Mouse (Mus musculus) lung, postnatal 0 days (tissue): Measurements from ENCODE around the gene Endov. TPM values are rescaled to one million over a fixed set of nuclear protein-coding genes. Genes with fewer than 3 reads are reported as not detected.

ENCODE experiments used
- ATAC-seq: fragments of 200-750 bp; cut with Nextera tagmentation; 2 replicates; pipeline ENCODE4 v1.8.0; 2017; ENCODE audit warnings: moderate library complexity
- DNase-seq: peaks from one replicate; pipeline ENCODE4 v3.0.0-alpha.2; 2016; ENCODE audit warnings: low spot score
- H3K27ac ChIP-seq: fragments of 300-500 bp; sonication (generic); 2 replicates; pipeline ENCODE4 v1.5.1; 2014; ENCODE audit warnings: antibody characterized with exemption, mild to moderate bottlenecking, low read length, mixed read lengths
- H3K27me3 ChIP-seq: fragments of 300-500 bp; sonication (generic); replicated peaks from 2 replicates; pipeline ENCODE4 v1.6.1; 2014; ENCODE audit warnings: low read length, mixed read lengths; ENCODE audit not compliant: insufficient read depth
- H3K36me3 ChIP-seq: fragments of 300-500 bp; sonication (generic); 2 replicates; pipeline ENCODE4 v1.6.1; 2014; ENCODE audit warnings: low read length, mixed read lengths; ENCODE audit not compliant: insufficient read depth
- H3K4me1 ChIP-seq: fragments of 300-500 bp; sonication (generic); 2 replicates; pipeline ENCODE4 v1.6.1; 2014; ENCODE audit warnings: antibody characterized with exemption, low read depth, low read length, mixed read lengths; ENCODE audit not compliant: insufficient read depth
- H3K4me2 ChIP-seq: fragments of 300-500 bp; sonication (generic); replicated peaks from 2 replicates; pipeline ENCODE4 v1.6.1; 2014; ENCODE audit warnings: low read depth, mild to moderate bottlenecking, low read length, moderate library complexity, mixed read lengths
- H3K4me3 ChIP-seq: fragments of 300-500 bp; sonication (generic); 2 replicates; pipeline ENCODE4 v1.5.1; 2014; ENCODE audit warnings: low read depth, low read length
- H3K9ac ChIP-seq: fragments of 300-500 bp; sonication (generic); replicated peaks from 2 replicates; pipeline ENCODE4 v1.6.1; 2014; ENCODE audit warnings: low read depth, mild to moderate bottlenecking
- H3K9me3 ChIP-seq: fragments of 300-500 bp; sonication (generic); 2 replicates; pipeline ENCODE4 v1.6.1; 2016; ENCODE audit warnings: low read length, mixed read lengths
- CTCF ChIP-seq: IDR thresholded peaks from 2 replicates; pipeline ENCODE4 v1.5.1; 2016; ENCODE audit warnings: antibody characterized with exemption, mild to moderate bottlenecking
- WGBS: fragments of 180-500 bp; shearing (Covaris S2); extraction: QIAGEN DNeasy Blood & Tissue Kit; methylation state at CpG from one replicate; pipeline ENCODE4 v1.1.7; 2014; 5-methylcytosine and 5-hydroxymethylcytosine counted together
- polyA plus RNA-seq: library from polyadenylated mRNA; unstranded; fragments of >200 nt; fragmentation: Nextera tagmentation; extraction: Ambion mirVana; gene quantifications from 2 replicates; pipeline ENCODE4 v1.2.1, GENCODE M21; 2015

The Endov gene
- polyA plus RNA-seq, 1 experiment from 2014 or later, result 10.3 TPM

GRCm38 (mm10) chr11:119558870-119559610 lies 67.9 kb downstream of the Endov start:
- Histone ChIP-seq H3K4me3 (no peak overlapping the region), H3K4me2 (no peak overlapping the region), H3K27ac (no peak overlapping the region), H3K9me3 (no peaks in the 10 kb centered on the region), H3K27me3 (no peaks in the 10 kb centered on the region), H3K36me3 (no peaks in the 10 kb centered on the region), H3K4me1 (peaks cover 4% of the 10 kb centered on the region; the same call in 1 of the 2 replicates), H3K9ac (no peak overlapping the region)
- DNase-seq (peak; percentile 17), ATAC-seq (no peak)
- 28% methylated on average over 6 of the region's 9 CpGs for WGBS
- TF ChIP-seq CTCF, result no peak

Other genes starting within 250 kb of the Endov start
- gene Gaa, start 223.5 kb upstream of the Endov start, polyA plus RNA-seq, result 39.1 and 45.1 TPM in 2 replicates
- 187 and 207 TPM in 2 replicates for gene Eif4a3, start 191.3 kb upstream of the Endov start, polyA plus RNA-seq
- gene Card14, start 183.6 kb upstream of the Endov start, polyA plus RNA-seq, result 0.06 TPM in 1 of 2 replicates, not detected in the other
- 12.6 TPM in 2 replicates for gene Sgsh, start 135.8 kb upstream of the Endov start, polyA plus RNA-seq
- gene Slc26a11, start 135.8 kb upstream of the Endov start, polyA plus RNA-seq, result 11.6 and 12.0 TPM in 2 replicates
- gene Rnf213, start 98.2 kb upstream of the Endov start, polyA plus RNA-seq, result 8.2 and 9.7 TPM in 2 replicates
- gene Nptx1, start 56.4 kb downstream of the Endov start, polyA plus RNA-seq, result 1.7 and 2.1 TPM in 2 replicates
- gene Rptor, start 111.6 kb downstream of the Endov start, polyA plus RNA-seq, result 5.3 and 5.6 TPM in 2 replicates